Comparison of ENCODE assay signal across 30 mouse cellular contexts in the genomic region with DNA sequence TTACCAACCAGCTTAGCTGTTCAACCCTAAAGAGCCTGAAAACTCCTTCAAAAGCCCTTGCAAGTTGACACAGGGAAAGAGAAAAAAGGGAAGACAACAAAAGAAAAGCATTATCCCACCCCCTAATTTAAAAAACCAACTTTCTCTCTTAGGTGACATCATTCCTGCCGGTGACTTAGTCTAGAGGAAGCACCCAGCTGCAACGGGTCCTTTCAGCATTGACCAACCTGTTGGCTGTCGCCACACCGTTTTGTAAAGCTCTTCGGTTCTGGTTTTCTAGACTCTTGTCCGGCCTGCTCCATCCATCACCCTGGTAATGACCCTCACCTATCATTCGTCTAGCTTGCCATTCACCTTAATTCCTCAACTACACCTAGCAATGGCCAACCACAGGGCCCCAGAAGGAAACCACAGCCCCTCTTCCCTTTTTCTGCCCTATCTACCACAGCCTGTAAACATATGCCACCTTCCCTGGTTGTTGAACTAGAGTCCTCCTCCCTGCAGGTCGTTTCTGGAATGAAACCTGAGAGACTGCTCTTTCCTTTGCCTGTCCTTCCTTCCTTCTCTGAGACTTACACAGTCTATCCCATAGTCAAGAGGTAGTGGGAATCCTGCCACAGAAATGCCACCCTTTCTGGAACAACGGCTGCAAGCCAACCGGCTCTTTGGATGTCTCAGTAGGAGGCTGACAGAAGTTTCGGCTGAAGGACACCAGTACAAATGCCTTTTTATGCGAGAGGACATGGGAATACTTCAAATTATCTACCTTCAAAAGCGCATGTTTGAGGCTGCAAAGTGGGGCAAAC.
DNase-seq lines count a peak whose midpoint lies in the region; ATAC-seq and TF ChIP-seq lines count a peak whose summit lies in the region.
"Had no signal": no experiment of that assay in that cellular context is flagged by ENCODE, and none has a peak within 500 bp of the region (broad histone marks: within the 10 kb centered on the region; RNA-seq: fewer than 3 reads in every experiment).

No protein-coding gene starts in this region.

- H3K27ac ChIP-seq in CH12.LX (ENCODE audit: insufficient read depth, low read depth) = no peak overlapping the region
- no peak overlapping the region for H3K27ac ChIP-seq in intestine, embryonic 16.5 days (ENCODE audit: low read length)
- H3K27ac ChIP-seq: forebrain, embryonic 13.5 days; hindbrain, embryonic 10.5 days; layer of hippocampus, adult 2 months; left cerebral cortex, adult 2 months; liver, embryonic 13.5 days; macrophage; midbrain, embryonic 12.5 days; stomach, postnatal 0 days had no signal

- dilution Hi-C loops in CH12.LX (cut with MboI; ENCODE audit: extremely low pct_ligation_motif_present, extremely low pct_unique_long_range_greater_than_20kb, low sequenced_read_pairs) = no loop called here

- no peak overlapping the region for H3K4me3 ChIP-seq in CH12.LX (replicated peaks in 1 of 3; ENCODE audit: low read depth in 2 of 3, low read length in 2 of 3, poor library complexity in 1 of 3)
- no peak overlapping the region for H3K4me3 ChIP-seq in intestine, embryonic 16.5 days (ENCODE audit: low read length)
- H3K4me3 ChIP-seq: forebrain, embryonic 13.5 days; heart, embryonic 12.5 days; hindbrain, embryonic 10.5 days; layer of hippocampus, adult 2 months; left cerebral cortex, adult 2 months; liver, embryonic 13.5 days; midbrain, embryonic 12.5 days had no signal

- TF ChIP-seq CTCF in CH12.LX (conservative IDR thresholded peaks at IDR 0.05 in 1 of 2, IDR thresholded peaks at IDR 0.05 in 1 of 2; ENCODE audit: low read depth in 2 of 2, low read length in 2 of 2) = no peak

- peak; percentile 72 for TF ChIP-seq EP300 in CH12.LX (IDR thresholded peaks at IDR 0.05; ENCODE audit: low read length)

- DNase-seq in cerebellum, postnatal 10 days = peak; percentile 16 to 30
- no peak for DNase-seq in cerebellum, adult 9-11 months
- peak; percentile 31 for DNase-seq in left cerebral cortex, postnatal 4 days
- DNase-seq in left cerebral cortex, postnatal 36 days (ENCODE audit: low spot score in 2 of 2) = no peak
- no peak for DNase-seq in CH12.LX (ENCODE audit: extremely low read depth)
- DNase-seq: adrenal gland, postnatal 10 days; cerebellum, adult 11 months; cerebellum, postnatal 14 days; gastrocnemius, postnatal 10 days; heart, adult 18-20 months; kidney, adult 2 months; kidney, postnatal 36 days; liver, embryonic 13.5 days; lung, adult 2 months; lung, postnatal 10 days; retina, postnatal 1 day; spleen, adult 18-20 months; thymus, adult 18-20 months; thymus, postnatal 25 days had no signal

- no peaks in the 10 kb centered on the region for H3K36me3 ChIP-seq in CH12.LX (replicated peaks in 1 of 2; ENCODE audit: control insufficient read depth in 1 of 2, insufficient read depth in 1 of 2, low read length in 1 of 2)
- H3K36me3 ChIP-seq in intestine, embryonic 16.5 days (ENCODE audit: control insufficient read depth, insufficient read depth, low read length) = no peaks in the 10 kb centered on the region
- H3K36me3 ChIP-seq: heart, embryonic 12.5 days; hindbrain, embryonic 10.5 days; liver, embryonic 13.5 days; midbrain, embryonic 12.5 days had no signal

- TF ChIP-seq RAD21 in CH12.LX (IDR thresholded peaks at IDR 0.05; ENCODE audit: low read depth, low read length) = no peak

- WGBS in intestine, embryonic 16.5 days = 65% methylated on average over 13 of the region's 13 CpGs

- peaks cover 24 to 48% of the 10 kb centered on the region in 2 experiments for H3K4me1 ChIP-seq in CH12.LX (ENCODE audit: control insufficient read depth in 1 of 2, insufficient read depth in 2 of 2)
- peaks cover 4% of the 10 kb centered on the region; the same call in 1 of the 2 replicates for H3K4me1 ChIP-seq in intestine, embryonic 16.5 days (ENCODE audit: control insufficient read depth, insufficient read depth, low read length)
- H3K4me1 ChIP-seq: liver, embryonic 13.5 days had no signal

- H3K4me2 ChIP-seq in CH12.LX (ENCODE audit: insufficient read depth, low read depth, poor library complexity, severe bottlenecking) = peak overlapping the region; percentile 3
- H3K4me2 ChIP-seq in intestine, embryonic 16.5 days (ENCODE audit: low read depth, low read length) = no peak overlapping the region
- H3K4me2 ChIP-seq: forebrain, embryonic 13.5 days; heart, embryonic 12.5 days; liver, embryonic 13.5 days; midbrain, embryonic 12.5 days had no signal

- TF ChIP-seq POLR2A in CH12.LX (IDR thresholded peaks at IDR 0.05; ENCODE audit: low read depth, low read length) = no peak

- in situ Hi-C loops in CH12.LX (cut with MboI; ENCODE audit: low pct_ligation_motif_present, low pct_unique_long_range_greater_than_20kb, low sequenced_read_pairs) = no loop called here

- ATAC-seq in megakaryocyte, adult 5-6 weeks (ENCODE audit: poor library complexity, severe bottlenecking) = peak; percentile 64
- no peak for ATAC-seq in intestine, embryonic 16.5 days
- ATAC-seq: forebrain, embryonic 13.5 days; Patski had no signal

- H3K27me3 ChIP-seq in CH12.LX (replicated peaks) = no peaks in the 10 kb centered on the region
- peaks cover 34% of the 10 kb centered on the region for H3K27me3 ChIP-seq in intestine, embryonic 16.5 days (replicated peaks; ENCODE audit: control insufficient read depth, insufficient read depth, low read length)

- H3K9me3 ChIP-seq in CH12.LX (replicated peaks; ENCODE audit: low read length) = peaks cover 2% of the 10 kb centered on the region
- H3K9me3 ChIP-seq in intestine, embryonic 16.5 days (ENCODE audit: control insufficient read depth, low read length) = no peaks in the 10 kb centered on the region
- H3K9me3 ChIP-seq: forebrain, embryonic 13.5 days; heart, embryonic 12.5 days; liver, embryonic 13.5 days; midbrain, embryonic 12.5 days had no signal

- H3K9ac ChIP-seq in CH12.LX (ENCODE audit: insufficient read depth, low read depth) = no peak overlapping the region
- no peak overlapping the region for H3K9ac ChIP-seq in intestine, embryonic 16.5 days (ENCODE audit: low read depth, low read length)
- H3K9ac ChIP-seq: forebrain, embryonic 13.5 days; heart, embryonic 12.5 days; liver, embryonic 13.5 days; midbrain, embryonic 12.5 days had no signal

- H3K79me2 ChIP-seq in CH12.LX (replicated peaks; ENCODE audit: control insufficient read depth, extremely low read depth, insufficient read depth, poor library complexity, severe bottlenecking) = no peaks in the 10 kb centered on the region

- intact Hi-C loops in left cerebral cortex, postnatal 4 days (cut with DNase I) = no loop called here
- intact Hi-C loops in left cerebral cortex, postnatal 36 days (cut with DNase I) = loop anchor here (5.0 kb wide), 1 partner anchor 84 kb away; no protein-coding TSS in a partner anchor

TF ChIP-seq in CH12.LX, 34 proteins besides CTCF, POLR2A, EP300 and RAD21:
- TF ChIP-seq MAFK (IDR thresholded peaks at IDR 0.05; ENCODE audit: insufficient replicate concordance, low read length) (0 out of 2 replicates have a peak, but pooled peaks have one; percentile 35), ZKSCAN1 (IDR thresholded peaks at IDR 0.05; ENCODE audit: borderline replicate concordance, low read depth, low read length) (no peak), IRF4 (IDR thresholded peaks at IDR 0.05; ENCODE audit: low read depth, low read length) (no peak), JUND (conservative IDR thresholded peaks at IDR 0.05; ENCODE audit: low read depth, low read length) (peak; percentile 59), NRF1 (IDR thresholded peaks at IDR 0.05; ENCODE audit: low read depth, low read length) (no peak), JUN (IDR thresholded peaks at IDR 0.05; ENCODE audit: insufficient read depth, low read depth, low read length) (peak; percentile 69), BHLHE40 (IDR thresholded peaks at IDR 0.05; ENCODE audit: low read depth, low read length) (0 out of 2 replicates have a peak, but pooled peaks have one; percentile 18), ETS1 (conservative IDR thresholded peaks at IDR 0.05; ENCODE audit: low read depth, low read length) (peak; percentile 68), TCF12 (IDR thresholded peaks at IDR 0.05; ENCODE audit: low read depth, low read length) (0 out of 2 replicates have a peak, but pooled peaks have one; percentile 31), MXI1 (IDR thresholded peaks at IDR 0.05; ENCODE audit: low read depth, low read length) (no peak)

Comparison
In these comparisons a context has a peak if more than half of its experiments do, and no peak if none do; other contexts are left out.
1. DNase-seq: peak in cerebellum, postnatal 10 days (2 of 2) and left cerebral cortex, postnatal 4 days (single experiment); none in cerebellum, adult 9-11 months (single experiment), left cerebral cortex, postnatal 36 days (0 of 2) and CH12.LX (single experiment).